Mouse (Mus musculus): Measurements from ENCODE around the gene Hoxa9.

GRCm38 (mm10) chr6:52225612-52226568 lies 5.0 kb downstream of the Hoxa9 start:
- TF ChIP-seq POLR2A (IDR thresholded peaks at IDR 0.05; ENCODE audit: borderline replicate concordance, low read depth, low read length) (no peak), CTCF (IDR thresholded peaks at IDR 0.05; ENCODE audit: low read depth, low read length) (no peak)

Data from bone marrow macrophage, adult 2 months (primary cell).